Mouse (Mus musculus) CH12.LX (cell line): ENCODE measurements around the gene Prrt2. TPM values are rescaled to one million over a fixed set of nuclear protein-coding genes. Genes with fewer than 3 reads are reported as not detected.

ENCODE experiments used
- DNase-seq: peaks from one replicate; pipeline ENCODE4 v3.0.0-alpha.2; 2013; ENCODE audit errors: extremely low read depth
- H3K27ac ChIP-seq: 2 replicates; pipeline ENCODE4 v1.5.1; 2012; ENCODE audit warnings: low read depth, mild to moderate bottlenecking, control low read depth, moderate library complexity; ENCODE audit not compliant: insufficient read depth
- H3K27me3 ChIP-seq: replicated peaks from 2 replicates; pipeline ENCODE3; 2012; ENCODE audit warnings: inconsistent platforms
- H3K36me3 ChIP-seq, 2 experiments: replicated peaks in 1 of 2; 2 replicates each; pipeline versions ENCODE3 to v1.6.1; 2012; ENCODE audit warnings: inconsistent platforms in 1 of 2, low read length in 1 of 2, mild to moderate bottlenecking in 1 of 2, mixed read lengths in 1 of 2, moderate library complexity in 1 of 2; ENCODE audit not compliant: control insufficient read depth in 1 of 2, insufficient read depth in 1 of 2
- H3K4me1 ChIP-seq, 2 experiments: 2 replicates each; pipeline ENCODE4 v1.6.1; 2012; ENCODE audit warnings: inconsistent platforms in 1 of 2, moderate library complexity in 1 of 2; ENCODE audit not compliant: insufficient read depth in 2 of 2, control insufficient read depth in 1 of 2
- H3K4me2 ChIP-seq: 2 replicates; pipeline ENCODE4 v1.6.1; 2012; ENCODE audit warnings: low read depth, mild to moderate bottlenecking, control low read depth; ENCODE audit not compliant: poor library complexity, insufficient read depth, severe bottlenecking
- H3K4me3 ChIP-seq, 3 experiments: fragments of 150-350 bp in 1 of 3; sonication (generic) in 1 of 3; replicated peaks in 1 of 3; 2 replicates each; pipeline versions ENCODE3 to v1.5.1; 2011 to 2012; ENCODE audit warnings: low read depth in 2 of 3, low read length in 2 of 3, mild to moderate bottlenecking in 2 of 3, moderate library complexity in 2 of 3, control low read depth in 1 of 3, improper control_type of control experiment in 1 of 3, inconsistent platforms in 1 of 3, mixed read lengths in 1 of 3; ENCODE audit not compliant: poor library complexity in 1 of 3
- H3K79me2 ChIP-seq: replicated peaks from 2 replicates; pipeline ENCODE4 v1.6.1; 2012; ENCODE audit warnings: mild to moderate bottlenecking, moderate library complexity; ENCODE audit not compliant: control insufficient read depth, poor library complexity, insufficient read depth, severe bottlenecking; ENCODE audit errors: extremely low read depth
- H3K9ac ChIP-seq: 2 replicates; pipeline ENCODE4 v1.6.1; 2012; ENCODE audit warnings: low read depth, mild to moderate bottlenecking, control low read depth, moderate library complexity; ENCODE audit not compliant: insufficient read depth
- H3K9me3 ChIP-seq: replicated peaks from 2 replicates; pipeline ENCODE3; 2012; ENCODE audit warnings: low read length, inconsistent platforms, mixed read lengths
- CHD1 ChIP-seq: IDR thresholded peaks from 2 replicates; pipeline ENCODE4 v1.6.1; 2012; ENCODE audit warnings: low read depth, low read length, improper control_type of control experiment, inconsistent platforms
- CHD2 ChIP-seq: IDR thresholded peaks from 2 replicates; pipeline ENCODE4 v1.6.1; 2011; ENCODE audit warnings: low read length, improper control_type of control experiment
- CTCF ChIP-seq, 2 experiments: IDR thresholded peaks in 1 of 2; conservative IDR thresholded peaks in 1 of 2; 2 replicates each; pipeline ENCODE4 v1.5.1; 2011 to 2012; ENCODE audit warnings: low read depth in 2 of 2, low read length in 2 of 2, improper control_type of control experiment in 1 of 2, inconsistent platforms in 1 of 2, mild to moderate bottlenecking in 1 of 2, moderate library complexity in 1 of 2
- E2F4 ChIP-seq: IDR thresholded peaks from 2 replicates; pipeline ENCODE4 v1.6.1; 2011; ENCODE audit warnings: low read depth, low read length, improper control_type of control experiment; ENCODE audit not compliant: insufficient replicate concordance
- ETS1 ChIP-seq: conservative IDR thresholded peaks from 2 replicates; pipeline ENCODE4 v1.6.1; 2012; ENCODE audit warnings: low read depth, mild to moderate bottlenecking, inconsistent platforms, low read length, improper control_type of control experiment, moderate library complexity
- GABPA ChIP-seq: IDR thresholded peaks from 2 replicates; pipeline ENCODE4 v1.6.1; 2012; ENCODE audit warnings: low read depth, low read length, improper control_type of control experiment, inconsistent platforms; ENCODE audit not compliant: insufficient replicate concordance
- JUND ChIP-seq: conservative IDR thresholded peaks from 2 replicates; pipeline ENCODE4 v1.6.1; 2011; ENCODE audit warnings: low read depth, low read length, improper control_type of control experiment
- MAX ChIP-seq: IDR thresholded peaks from 2 replicates; pipeline ENCODE4 v1.6.1; 2011; ENCODE audit warnings: low read length, improper control_type of control experiment
- NELFE ChIP-seq: IDR thresholded peaks from 2 replicates; pipeline ENCODE4 v1.6.1; 2011; ENCODE audit warnings: low read depth, low read length, improper control_type of control experiment
- TCF12 ChIP-seq: IDR thresholded peaks from 2 replicates; pipeline ENCODE4 v1.6.1; 2014; ENCODE audit warnings: low read depth, mild to moderate bottlenecking, inconsistent platforms, low read length, improper control_type of control experiment
- UBTF ChIP-seq: IDR thresholded peaks from 2 replicates; pipeline ENCODE4 v1.6.1; 2012; ENCODE audit warnings: low read depth, mild to moderate bottlenecking, inconsistent platforms, low read length, improper control_type of control experiment, moderate library complexity
- ZC3H11A ChIP-seq: IDR thresholded peaks from 2 replicates; pipeline ENCODE4 v1.6.1; 2012; ENCODE audit warnings: low read depth, mild to moderate bottlenecking, inconsistent platforms, low read length, improper control_type of control experiment
- ZKSCAN1 ChIP-seq: IDR thresholded peaks from 2 replicates; pipeline ENCODE4 v1.6.1; 2012; ENCODE audit warnings: low read depth, inconsistent platforms, low read length, improper control_type of control experiment, borderline replicate concordance
- ZMIZ1 ChIP-seq: IDR thresholded peaks from 2 replicates; pipeline ENCODE4 v1.6.1; 2012; ENCODE audit warnings: low read depth, mild to moderate bottlenecking, inconsistent platforms, low read length, improper control_type of control experiment
- ZNF384 ChIP-seq: IDR thresholded peaks from 2 replicates; pipeline ENCODE4 v1.6.1; 2012; ENCODE audit warnings: low read depth, low read length, improper control_type of control experiment, inconsistent platforms
- dilution Hi-C: fragments of 300-500 bp; cut with MboI; formaldehyde crosslinking; loops from 2 replicates; pipeline ENCODE4 v1.14.3; 2020; ENCODE audit warnings: low sequenced_read_pairs; ENCODE audit not compliant: extremely low pct_unique_long_range_greater_than_20kb, extremely low pct_ligation_motif_present
- in situ Hi-C: fragments of 300-500 bp; cut with MboI; formaldehyde crosslinking; loops from 3 replicates; pipeline ENCODE4 v1.14.3; 2019; ENCODE audit warnings: low sequenced_read_pairs, low pct_ligation_motif_present, low pct_unique_long_range_greater_than_20kb, mixed read lengths
- polyA plus RNA-seq: library from polyadenylated mRNA; unstranded; fragments of >175 nt; gene quantifications from 2 replicates; pipeline ENCODE4 v1.2.1, GENCODE M21; 2012; ENCODE audit warnings: low read depth; ENCODE audit not compliant: insufficient read length
- total RNA-seq, 2 experiments: library from RNA; depleted of rRNA; stranded (reverse); fragments of 300-350 nt in 1 of 2; fragments of >200 nt in 1 of 2; gene quantifications; 2 replicates each; pipeline ENCODE4 v1.2.3; 2012 to 2014

Gene Prrt2
- total and polyA plus RNA-seq, 3 experiments: 1.2 TPM; not detected in 2

DNA sequence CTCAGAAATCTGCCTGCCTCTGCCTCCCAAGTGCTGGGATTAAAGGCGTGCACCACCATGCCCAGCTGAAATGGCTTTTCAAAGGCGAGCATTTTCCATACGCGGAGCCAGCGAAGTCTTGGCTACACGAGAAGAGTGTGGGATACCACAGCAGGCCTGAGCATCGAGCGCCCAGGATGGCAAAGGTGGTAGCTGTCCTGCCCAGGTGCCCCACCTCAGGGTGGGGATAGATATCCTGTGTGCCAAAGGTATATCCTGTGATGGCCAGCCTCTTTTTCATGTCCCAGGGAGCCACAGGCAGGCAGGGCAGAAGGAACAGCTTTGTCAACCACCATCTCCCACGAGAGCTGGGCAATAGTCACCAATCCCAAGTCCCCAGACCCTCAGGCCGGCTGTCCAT lies 8.2 kb downstream of the Prrt2 start:
- TF ChIP-seq NELFE (no peak), UBTF (no peak), JUND (no peak), ZNF384 (no peak), ZC3H11A (no peak), ZKSCAN1 (no peak), GABPA (no peak), E2F4 (no peak), CHD2 (no peak), CTCF (conservative IDR thresholded peaks at IDR 0.05 in 1 of 2, IDR thresholded peaks at IDR 0.05 in 1 of 2; ENCODE audit: low read depth in 2 of 2, low read length in 2 of 2) (no peak)
- Histone ChIP-seq H3K27me3 (no peaks in the 10 kb centered on the region), H3K36me3 (peaks cover 6 to 36% of the 10 kb centered on the region in 2 experiments), H3K27ac (no peak overlapping the region), H3K4me1 (peaks cover 31 to 72% of the 10 kb centered on the region in 2 experiments), H3K9ac (no peak overlapping the region), H3K9me3 (no peaks in the 10 kb centered on the region), H3K79me2 (peaks cover 14% of the 10 kb centered on the region), H3K4me2 (0 out of 2 replicates have a peak overlapping the region, but pooled peaks have one; percentile 60), H3K4me3 (no peak overlapping the region)
- dilution Hi-C loops (no loop called here), in situ Hi-C loops (loop anchor here (10.0 kb wide), 1 partner anchor 308 kb away; the partner anchor contains the start of gene Coro1a)
- DNase-seq: no peak

DNA sequence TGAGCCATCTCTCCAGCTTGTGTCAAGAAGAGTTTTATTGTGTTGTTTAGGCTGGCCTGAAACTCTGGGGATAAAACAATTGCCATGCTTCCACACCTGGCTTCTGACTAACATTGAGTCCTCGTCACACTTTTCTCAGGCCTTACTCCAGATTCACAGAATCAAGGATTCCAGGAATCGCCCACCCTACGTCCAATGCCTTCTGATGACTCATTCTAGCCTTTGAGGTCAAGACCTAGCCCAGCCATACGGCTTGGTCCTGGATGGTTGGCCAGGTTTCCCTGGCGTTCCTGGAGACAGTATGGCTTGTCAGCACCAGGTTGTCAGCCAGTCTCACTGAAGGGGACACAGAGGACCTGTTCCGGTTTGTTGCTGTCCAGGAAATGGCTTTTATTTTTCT lies 8.6 kb downstream of the Prrt2 start:
- Histone ChIP-seq H3K36me3 (peaks cover 6 to 36% of the 10 kb centered on the region in 2 experiments), H3K4me2 (no peak overlapping the region), H3K79me2 (peaks cover 14% of the 10 kb centered on the region), H3K9ac (no peak overlapping the region), H3K27ac (no peak overlapping the region), H3K4me3 (no peak overlapping the region), H3K9me3 (no peaks in the 10 kb centered on the region), H3K27me3 (no peaks in the 10 kb centered on the region), H3K4me1 (peaks cover 35 to 72% of the 10 kb centered on the region in 2 experiments)
- dilution Hi-C loops: no loop called here
- DNase-seq: no peak
- in situ Hi-C loops: loop anchor here (10.0 kb wide), 1 partner anchor 308 kb away; the partner anchor contains the start of gene Coro1a
- TF ChIP-seq CHD1 (no peak), ZKSCAN1 (no peak), MAX (no peak), CHD2 (no peak), TCF12 (no peak), CTCF (conservative IDR thresholded peaks at IDR 0.05 in 1 of 2, IDR thresholded peaks at IDR 0.05 in 1 of 2; ENCODE audit: low read depth in 2 of 2, low read length in 2 of 2) (no peak), GABPA (no peak), ZMIZ1 (no peak), UBTF (no peak), ETS1 (no peak)
